Mouse (Mus musculus): ENCODE measurements around the gene S100a13.

GRCm38 (mm10) chr3:90508950-90509746, 5.1 kb upstream of the S100a13 start, which contains the start of gene Chtop:
- no peak for TF ChIP-seq CTCF (IDR thresholded peaks at IDR 0.05)
- 0 out of 2 replicates have a peak, but pooled peaks have one; percentile 26 for TF ChIP-seq EP300 (IDR thresholded peaks at IDR 0.05)

Measured in lung, postnatal 0 days (tissue).